Mouse (Mus musculus): Measurements from ENCODE around the gene Mertk. TPM values are rescaled to one million over a fixed set of nuclear protein-coding genes. Genes with fewer than 3 reads are reported as not detected.
A peak's percentile ranks its signal among the peaks of the same experiment; 100 is the strongest.

The Mertk gene
- polyA plus RNA-seq, 1 experiment, result 11.0 TPM

DNA sequence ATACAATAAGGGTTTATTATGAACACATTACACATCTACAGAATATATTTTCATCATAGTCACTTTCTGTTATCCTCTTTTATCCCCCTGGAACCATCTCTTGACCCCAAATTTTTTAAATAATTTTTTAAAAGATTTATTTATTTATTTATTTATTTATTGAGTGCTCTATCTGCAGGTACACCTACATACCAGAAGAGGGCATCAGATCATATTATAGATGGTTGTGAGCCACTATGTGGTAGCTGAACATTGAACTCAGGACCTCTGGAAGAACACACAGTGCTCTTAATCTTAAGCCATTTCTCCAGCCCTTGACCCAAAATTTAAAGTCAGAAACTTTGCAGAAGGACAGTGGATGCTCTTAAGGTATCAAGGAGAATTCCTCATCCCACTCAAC, 4.2 kb upstream of the Mertk start:
- Histone ChIP-seq H3K27me3 (ENCODE audit: control insufficient read depth, insufficient read depth, low read length) (no peaks in the 10 kb centered on the region), H3K36me3 (ENCODE audit: control insufficient read depth, insufficient read depth, low read length) (no peaks in the 10 kb centered on the region), H3K4me1 (ENCODE audit: control insufficient read depth, insufficient read depth, insufficient read length, low read length) (peaks cover 6% of the 10 kb centered on the region; the same call in 1 of the 2 replicates), H3K4me3 (ENCODE audit: low read depth, low read length) (no peak overlapping the region), H3K27ac (ENCODE audit: insufficient read depth, low read depth, low read length) (no peak overlapping the region)
- no peak for TF ChIP-seq CTCF (IDR thresholded peaks at IDR 0.05; ENCODE audit: extremely low read depth, insufficient read length, insufficient replicate concordance, low read depth, low read length)
- TF ChIP-seq POLR2A (IDR thresholded peaks at IDR 0.05; ENCODE audit: low read depth, low read length), result no peak

DNA sequence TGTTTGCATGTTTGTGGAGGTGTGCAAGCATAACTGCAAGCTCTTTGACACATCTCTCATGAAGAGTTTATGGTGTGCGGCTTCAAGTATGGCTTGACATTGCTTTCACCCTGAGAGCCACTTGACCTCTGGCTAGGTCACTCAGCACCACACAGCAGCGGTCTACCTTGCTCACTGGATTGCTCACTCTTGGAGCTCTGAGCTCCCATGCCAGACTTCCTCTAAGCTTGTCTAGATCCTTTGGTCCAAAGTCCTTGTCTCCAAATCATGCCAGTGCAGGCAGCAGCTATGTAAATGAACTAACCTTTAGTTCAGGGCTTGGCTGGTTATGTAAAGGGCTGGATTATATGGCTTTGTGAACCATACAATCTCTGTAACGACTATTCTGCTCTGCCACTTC, 2.3 kb upstream of the Mertk start:
- Histone ChIP-seq H3K36me3 (ENCODE audit: control insufficient read depth, insufficient read depth, low read length) (0 out of 2 replicates have a peak, but pooled peaks cover 5% of the 10 kb centered on the region), H3K27me3 (ENCODE audit: control insufficient read depth, insufficient read depth, low read length) (no peaks in the 10 kb centered on the region), H3K4me1 (ENCODE audit: control insufficient read depth, insufficient read depth, insufficient read length, low read length) (peaks cover 6% of the 10 kb centered on the region; the same call in 1 of the 2 replicates), H3K4me3 (ENCODE audit: low read depth, low read length) (no peak overlapping the region), H3K27ac (ENCODE audit: insufficient read depth, low read depth, low read length) (peak overlapping the region; percentile 99)
- WGBS, result 27% methylated on average over 3 of the region's 3 CpGs
- TF ChIP-seq CTCF (IDR thresholded peaks at IDR 0.05; ENCODE audit: extremely low read depth, insufficient read length, insufficient replicate concordance, low read depth, low read length) (no peak), POLR2A (IDR thresholded peaks at IDR 0.05; ENCODE audit: low read depth, low read length) (peak; percentile 22; the same call in 1 of the 2 replicates)

DNA sequence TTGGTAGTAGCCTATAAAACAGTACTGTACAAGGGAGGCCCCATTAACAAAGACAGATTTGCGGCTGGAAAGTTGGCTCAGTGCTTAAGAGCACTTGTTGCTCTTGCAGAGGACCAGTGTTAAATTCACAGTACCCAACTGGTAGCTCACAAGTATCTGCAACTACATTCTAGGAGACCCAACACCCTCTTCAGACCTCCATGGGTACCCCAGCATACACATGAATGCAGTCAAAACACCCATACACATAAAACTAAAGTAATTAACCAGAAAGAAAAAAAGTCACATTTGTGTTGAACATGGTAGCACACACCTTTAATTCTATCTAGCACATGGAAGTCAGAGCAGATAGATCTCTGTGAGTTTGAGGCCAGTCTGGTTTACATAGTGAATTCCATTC, 1.7 kb upstream of the Mertk start:
- Histone ChIP-seq H3K36me3 (ENCODE audit: control insufficient read depth, insufficient read depth, low read length) (peaks cover 8% of the 10 kb centered on the region; the same call in 1 of the 2 replicates), H3K27me3 (ENCODE audit: control insufficient read depth, insufficient read depth, low read length) (no peaks in the 10 kb centered on the region), H3K4me1 (ENCODE audit: control insufficient read depth, insufficient read depth, insufficient read length, low read length) (peaks cover 6% of the 10 kb centered on the region; the same call in 1 of the 2 replicates), H3K4me3 (ENCODE audit: low read depth, low read length) (no peak overlapping the region), H3K27ac (ENCODE audit: insufficient read depth, low read depth, low read length) (peak overlapping the region; percentile 99)
- TF ChIP-seq POLR2A (IDR thresholded peaks at IDR 0.05; ENCODE audit: low read depth, low read length) (no peak), CTCF (IDR thresholded peaks at IDR 0.05; ENCODE audit: extremely low read depth, insufficient read length, insufficient replicate concordance, low read depth, low read length) (no peak)
- 59% methylated on average over 1 of the region's 1 CpGs for WGBS

DNA sequence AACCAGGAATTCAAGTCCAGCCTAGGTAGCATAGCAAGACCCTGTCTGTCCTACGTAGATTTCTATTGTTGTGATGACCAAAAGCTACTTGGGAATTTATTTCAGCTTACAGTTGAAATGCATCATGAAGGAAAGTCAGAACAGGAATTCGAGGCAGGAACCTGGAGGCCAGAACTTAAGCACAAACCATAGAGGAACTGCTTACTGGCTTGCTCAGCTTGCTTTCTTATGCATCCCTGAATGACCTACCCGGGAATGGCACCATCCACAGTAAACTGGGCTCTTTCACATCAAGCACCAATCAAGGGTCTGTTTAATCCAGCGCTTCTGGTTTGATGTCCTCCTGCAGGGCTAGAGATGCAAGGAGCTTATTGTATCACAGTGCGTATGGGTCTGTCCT, 1.2 kb upstream of the Mertk start:
- H3K27me3 ChIP-seq (ENCODE audit: control insufficient read depth, insufficient read depth, low read length), result no peaks in the 10 kb centered on the region
- peaks cover 9% of the 10 kb centered on the region; the same call in 1 of the 2 replicates for H3K36me3 ChIP-seq (ENCODE audit: control insufficient read depth, insufficient read depth, low read length)
- WGBS, result 48% methylated on average over 5 of the region's 5 CpGs
- peaks cover 6% of the 10 kb centered on the region; the same call in 1 of the 2 replicates for H3K4me1 ChIP-seq (ENCODE audit: control insufficient read depth, insufficient read depth, insufficient read length, low read length)
- H3K4me3 ChIP-seq (ENCODE audit: low read depth, low read length), result no peak overlapping the region
- TF ChIP-seq CTCF (IDR thresholded peaks at IDR 0.05; ENCODE audit: extremely low read depth, insufficient read length, insufficient replicate concordance, low read depth, low read length) (no peak), POLR2A (IDR thresholded peaks at IDR 0.05; ENCODE audit: low read depth, low read length) (no peak)
- peak overlapping the region; percentile 99 for H3K27ac ChIP-seq (ENCODE audit: insufficient read depth, low read depth, low read length)

- peaks cover 6% of the 10 kb centered on the region; the same call in 1 of the 2 replicates for H3K4me1 ChIP-seq (ENCODE audit: control insufficient read depth, insufficient read depth, insufficient read length, low read length)
- H3K27me3 ChIP-seq (ENCODE audit: control insufficient read depth, insufficient read depth, low read length), result no peaks in the 10 kb centered on the region
- peak overlapping the region; percentile 87 for H3K4me3 ChIP-seq (ENCODE audit: low read depth, low read length)
- WGBS, result 0% methylated on average over 14 of the region's 14 CpGs
- H3K27ac ChIP-seq (ENCODE audit: insufficient read depth, low read depth, low read length), result peak overlapping the region; percentile 99
- TF ChIP-seq CTCF (IDR thresholded peaks at IDR 0.05; ENCODE audit: extremely low read depth, insufficient read length, insufficient replicate concordance, low read depth, low read length) (peak; percentile 80; the same call in 1 of the 2 replicates), POLR2A (IDR thresholded peaks at IDR 0.05; ENCODE audit: low read depth, low read length) (no peak)
- H3K36me3 ChIP-seq (ENCODE audit: control insufficient read depth, insufficient read depth, low read length), result peaks cover 9% of the 10 kb centered on the region; the same call in 1 of the 2 replicates
Measured at GRCm38 (mm10) chr2:128698140-128698692, 540 bp upstream of the Mertk start.

- H3K27me3 ChIP-seq (ENCODE audit: control insufficient read depth, insufficient read depth, low read length), result no peaks in the 10 kb centered on the region
- peaks cover 10% of the 10 kb centered on the region; the same call in 1 of the 2 replicates for H3K4me1 ChIP-seq (ENCODE audit: control insufficient read depth, insufficient read depth, insufficient read length, low read length)
- peaks cover 11% of the 10 kb centered on the region; the same call in 1 of the 2 replicates for H3K36me3 ChIP-seq (ENCODE audit: control insufficient read depth, insufficient read depth, low read length)
- no peak for TF ChIP-seq CTCF (IDR thresholded peaks at IDR 0.05; ENCODE audit: extremely low read depth, insufficient read length, insufficient replicate concordance, low read depth, low read length)
- TF ChIP-seq POLR2A (IDR thresholded peaks at IDR 0.05; ENCODE audit: low read depth, low read length), result no peak
- 1% methylated on average over 24 of the region's 24 CpGs for WGBS
- peak overlapping the region; percentile 87 for H3K4me3 ChIP-seq (ENCODE audit: low read depth, low read length)
- H3K27ac ChIP-seq (ENCODE audit: insufficient read depth, low read depth, low read length), result peak overlapping the region; percentile 94
Measured at GRCm38 (mm10) chr2:128699201-128699885, 587 bp downstream of the Mertk start.

DNA sequence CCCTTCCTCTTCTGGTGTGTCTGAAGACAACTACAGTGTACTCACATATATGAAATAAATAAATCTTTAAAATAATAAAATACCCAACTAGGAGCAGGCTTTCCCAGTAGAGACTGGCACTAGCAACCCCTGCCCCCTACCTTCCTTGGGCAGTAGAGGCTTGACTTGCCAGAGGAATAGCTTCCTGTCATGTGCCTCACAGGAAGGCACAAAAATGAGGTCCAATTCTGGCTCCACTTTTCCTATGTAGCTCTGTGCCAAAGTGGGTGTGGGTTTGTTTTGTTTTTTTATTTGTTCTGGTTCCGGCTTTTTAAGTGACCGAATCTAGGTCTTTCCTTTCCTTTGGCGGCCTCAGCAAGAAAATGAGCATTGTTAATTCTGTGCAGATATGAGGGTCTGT, 5.7 kb downstream of the Mertk start:
- no peak overlapping the region for H3K27ac ChIP-seq (ENCODE audit: insufficient read depth, low read depth, low read length)
- WGBS, result 85% methylated on average over 3 of the region's 3 CpGs
- peaks cover 19% of the 10 kb centered on the region; the same call in 1 of the 2 replicates for H3K4me1 ChIP-seq (ENCODE audit: control insufficient read depth, insufficient read depth, insufficient read length, low read length)
- H3K4me3 ChIP-seq (ENCODE audit: low read depth, low read length), result no peak overlapping the region
- H3K36me3 ChIP-seq (ENCODE audit: control insufficient read depth, insufficient read depth, low read length), result peaks cover 25% of the 10 kb centered on the region
- no peaks in the 10 kb centered on the region for H3K27me3 ChIP-seq (ENCODE audit: control insufficient read depth, insufficient read depth, low read length)
- TF ChIP-seq CTCF (IDR thresholded peaks at IDR 0.05; ENCODE audit: extremely low read depth, insufficient read length, insufficient replicate concordance, low read depth, low read length) (no peak), POLR2A (IDR thresholded peaks at IDR 0.05; ENCODE audit: low read depth, low read length) (no peak)

Measured in small intestine, adult 2 months (tissue).